Mouse (Mus musculus): ENCODE measurements around the gene Sox6.

Gene Sox6

GRCm38 (mm10) chr7:115825295-115825694 is 213.3 kb downstream of the Sox6 start:
- no peak for DNase-seq

GRCm38 (mm10) chr7:115824621-115825256 is 213.9 kb downstream of the Sox6 start:
- DNase-seq, result no peak

DNA sequence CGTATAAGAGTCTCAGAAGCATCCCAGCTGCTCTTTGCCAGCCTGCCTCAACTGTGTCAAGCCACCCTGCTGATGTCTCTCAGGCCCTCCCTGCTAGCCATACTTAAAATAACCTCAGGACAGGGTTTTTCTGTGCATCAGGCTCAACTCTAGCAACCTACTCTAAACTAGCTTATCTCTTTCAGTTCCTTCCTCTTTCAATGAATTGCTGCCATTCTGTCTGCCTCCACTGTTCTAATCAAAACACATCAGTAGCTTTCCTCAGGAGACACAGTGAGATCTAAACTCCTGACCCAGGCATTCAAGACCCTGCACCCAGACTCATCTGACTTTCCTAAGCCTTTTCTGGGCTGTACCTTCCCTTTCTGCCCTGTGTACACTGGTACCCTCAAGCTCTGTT is 219.5 kb downstream of the Sox6 start:
- DNase-seq, result no peak

DNA sequence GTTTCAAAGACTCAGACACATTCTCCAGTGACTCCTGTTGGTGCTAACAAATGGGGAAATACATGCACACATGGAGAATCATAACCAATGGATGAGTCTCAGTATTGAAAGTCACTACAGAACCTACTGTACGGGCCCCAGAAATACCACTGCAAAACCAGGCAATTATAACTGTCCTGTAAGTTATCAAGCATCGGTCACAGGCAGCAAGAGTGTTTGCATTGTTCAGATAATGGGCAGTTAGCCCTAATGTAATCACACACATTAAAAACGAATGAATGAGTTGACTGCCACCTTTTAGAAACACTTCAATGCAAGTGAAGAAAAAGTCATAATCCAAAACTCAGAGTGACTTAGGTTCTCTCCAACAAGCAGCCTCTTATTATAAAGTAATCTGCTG is 235.3 kb downstream of the Sox6 start:
- DNase-seq, result no peak

GRCm38 (mm10) chr7:115794139-115794858 is 244.3 kb downstream of the Sox6 start:
- DNase-seq, result no peak

DNA sequence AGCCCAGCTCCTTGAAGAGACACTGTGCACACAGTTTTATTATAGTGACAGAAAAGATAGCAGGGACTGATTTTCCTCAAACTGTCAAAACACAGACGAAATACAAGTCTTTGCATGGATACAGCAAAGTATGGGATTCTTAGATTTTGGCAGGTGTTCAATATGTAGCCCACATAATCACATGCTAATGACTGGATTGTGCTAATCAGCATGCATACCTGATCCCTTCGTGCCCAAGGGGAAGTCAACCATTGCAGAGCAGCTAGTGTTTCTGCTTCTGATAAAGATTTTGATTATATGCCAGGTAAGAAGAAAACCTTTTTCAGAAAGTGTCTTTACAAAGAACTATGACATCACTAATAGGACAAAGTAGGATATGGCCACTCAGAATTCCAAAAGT is 245.8 kb downstream of the Sox6 start:
- no peak for DNase-seq

DNA sequence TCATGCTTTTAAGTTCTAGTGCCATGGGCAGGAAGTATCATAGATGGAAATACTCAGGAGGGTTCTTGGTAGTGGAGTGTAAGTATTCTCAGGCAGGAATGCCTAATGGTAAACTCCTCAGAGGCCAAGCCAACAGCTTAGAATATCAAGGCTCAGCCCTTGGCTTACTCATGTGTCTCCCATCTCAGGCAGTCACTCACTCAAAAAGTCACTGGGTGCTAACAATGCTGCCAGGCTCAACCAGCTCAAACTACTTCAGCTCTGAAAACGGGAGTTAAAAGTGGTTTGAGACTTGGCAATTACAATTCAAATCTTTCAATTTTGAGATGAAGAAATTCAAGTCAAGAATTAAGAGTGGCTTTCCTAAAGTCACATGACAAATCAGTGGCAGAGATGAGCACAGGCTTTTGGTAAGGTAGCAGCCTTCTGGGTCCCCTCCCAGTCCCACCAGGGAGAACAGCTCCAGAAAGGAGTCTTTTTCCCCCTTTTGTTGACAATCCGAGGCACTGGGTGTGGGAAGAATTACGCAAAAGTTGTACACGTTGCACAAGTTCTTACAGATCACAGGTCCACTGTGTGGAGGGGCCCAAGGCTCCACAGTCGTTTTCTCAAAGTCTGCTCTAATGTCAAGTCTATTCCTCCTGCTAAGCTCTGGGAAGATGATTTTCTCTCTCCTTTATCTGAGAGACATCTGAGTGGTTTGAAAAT is 249.3 kb downstream of the Sox6 start:
- no peak for DNase-seq

GRCm38 (mm10) chr7:115783982-115784917 is 254.3 kb downstream of the Sox6 start:
- DNase-seq, result no peak

DNA sequence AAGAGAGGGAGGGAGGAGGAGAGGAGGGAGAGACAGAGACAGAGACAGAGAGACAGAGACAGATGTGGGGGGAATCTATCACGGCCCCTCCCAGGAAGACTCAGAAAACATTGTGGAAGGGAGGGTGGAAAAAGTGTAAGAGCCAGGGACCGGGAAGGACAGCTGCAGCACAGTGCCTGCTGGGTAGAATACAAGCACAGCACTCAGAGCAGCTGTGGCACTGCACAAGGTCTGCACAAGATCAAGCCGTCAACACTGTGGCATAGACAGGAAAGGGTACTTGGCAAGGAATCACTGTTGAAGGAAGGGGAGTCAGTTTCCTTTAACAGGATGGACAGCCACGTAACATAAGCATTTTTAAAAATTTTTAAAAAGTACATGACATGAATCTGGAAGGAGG is 258.4 kb downstream of the Sox6 start:
- DNase-seq, result no peak

- no peak for DNase-seq
These were observed 259.1 kb downstream of the Sox6 start for GRCm38 (mm10) chr7:115779544-115779943.

GRCm38 (mm10) chr7:115776736-115777135 is 261.9 kb downstream of the Sox6 start:
- no peak for DNase-seq

DNA sequence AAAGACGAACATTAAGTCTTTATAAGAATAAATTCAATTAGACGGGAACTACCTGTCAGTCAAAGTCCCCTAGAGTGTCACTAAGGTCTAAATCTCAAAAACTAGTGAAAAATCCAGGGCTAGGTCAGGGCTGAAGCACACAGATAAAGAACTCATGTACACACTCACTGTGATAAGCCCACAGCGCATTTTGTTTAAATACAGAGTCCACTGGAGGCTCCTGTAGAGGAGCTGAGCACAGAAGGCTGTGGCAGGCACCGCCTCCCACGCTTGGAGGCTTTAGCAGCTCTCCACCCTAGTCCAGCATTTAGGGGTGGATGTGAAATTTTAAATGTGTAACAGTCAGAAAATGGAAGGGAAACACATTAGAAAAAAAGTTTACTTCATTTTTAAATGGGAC is 262.3 kb downstream of the Sox6 start:
- DNase-seq, result no peak

GRCm38 (mm10) chr7:115766316-115766715 is 272.3 kb downstream of the Sox6 start:
- DNase-seq, result no peak

GRCm38 (mm10) chr7:115763851-115764250 is 274.7 kb downstream of the Sox6 start:
- DNase-seq, result no peak

DNA sequence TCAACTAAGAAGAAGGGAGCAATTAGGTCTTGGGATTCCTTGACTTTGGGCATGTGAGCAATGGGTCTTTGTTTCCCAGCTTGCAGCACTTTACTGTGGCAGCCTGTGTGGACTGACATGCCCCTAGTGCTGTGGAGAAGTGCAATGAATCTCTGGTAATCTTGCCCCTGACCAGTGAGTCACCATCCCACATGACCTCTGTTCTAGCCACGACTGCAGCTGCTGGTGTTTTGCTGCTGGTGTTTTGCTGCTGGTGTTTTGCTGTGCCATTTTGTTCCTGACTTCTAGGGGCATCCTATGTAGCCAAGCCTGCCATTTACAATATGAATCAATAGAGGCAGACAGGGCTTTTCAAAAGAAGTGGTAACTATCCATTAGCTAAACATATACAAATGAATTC is 280.4 kb downstream of the Sox6 start:
- DNase-seq, result no peak

GRCm38 (mm10) chr7:115755272-115755671 is 283.3 kb downstream of the Sox6 start:
- no peak for DNase-seq

DNA sequence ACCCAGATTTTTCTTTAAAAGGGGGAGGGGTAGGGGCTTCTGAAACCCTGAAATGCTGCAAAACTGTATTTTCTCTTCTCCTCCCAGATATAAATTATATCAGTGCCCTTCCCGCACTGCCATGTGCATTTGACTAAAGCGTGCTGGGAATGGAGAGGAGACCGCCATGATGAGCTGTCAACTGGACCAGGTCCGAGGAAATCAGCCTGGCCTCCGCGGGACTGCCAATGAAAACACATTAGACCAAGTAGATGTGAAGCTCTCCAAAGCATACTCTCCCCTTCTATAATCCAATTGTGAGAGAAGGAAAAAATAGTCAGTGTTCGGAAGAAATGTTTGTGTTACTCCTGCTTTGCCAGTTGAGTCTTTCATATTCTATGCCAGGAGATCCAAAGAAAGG is 284.4 kb downstream of the Sox6 start:
- DNase-seq, result no peak

GRCm38 (mm10) chr7:115752121-115752634 is 286.4 kb downstream of the Sox6 start:
- DNase-seq, result no peak

GRCm38 (mm10) chr7:115751083-115751482 is 287.5 kb downstream of the Sox6 start:
- DNase-seq, result no peak

GRCm38 (mm10) chr7:115750275-115750825 is 288.2 kb downstream of the Sox6 start:
- DNase-seq, result no peak

GRCm38 (mm10) chr7:115747541-115747940 is 291.1 kb downstream of the Sox6 start:
- no peak for DNase-seq

GRCm38 (mm10) chr7:115745672-115746253 is 292.8 kb downstream of the Sox6 start:
- DNase-seq, result no peak

All from B cell, adult 2 months (primary cell).